Mouse (Mus musculus): Measurements from ENCODE around the gene Arg1. TPM values are rescaled to one million over a fixed set of nuclear protein-coding genes. Genes with fewer than 3 reads are reported as not detected.
A peak's percentile ranks its signal among the peaks of the same experiment; 100 is the strongest.

Gene Arg1
- total RNA-seq, 2 experiments from 2014 or later = 0.32 TPM; not detected in 1

GRCm38 (mm10) chr10:24912576-24912975 lies 14.7 kb downstream of the Arg1 start:
- no peak for DNase-seq (ENCODE audit: low spot score in 2 of 2)

- no peak for DNase-seq (ENCODE audit: low spot score in 2 of 2)
These were observed 16.1 kb downstream of the Arg1 start for GRCm38 (mm10) chr10:24911199-24911598.

- DNase-seq (ENCODE audit: low spot score in 2 of 2) = no peak
These were observed 21.7 kb downstream of the Arg1 start for GRCm38 (mm10) chr10:24905627-24906026.

GRCm38 (mm10) chr10:24895927-24896326 lies 31.4 kb downstream of the Arg1 start:
- peak; percentile 50 to 61 for DNase-seq (ENCODE audit: low spot score in 2 of 2)

GRCm38 (mm10) chr10:24888343-24888742 lies 38.9 kb downstream of the Arg1 start:
- DNase-seq (ENCODE audit: low spot score in 2 of 2) = no peak

- DNase-seq (ENCODE audit: low spot score in 2 of 2) = no peak
These were observed 41.3 kb downstream of the Arg1 start for GRCm38 (mm10) chr10:24886008-24886407.

DNA sequence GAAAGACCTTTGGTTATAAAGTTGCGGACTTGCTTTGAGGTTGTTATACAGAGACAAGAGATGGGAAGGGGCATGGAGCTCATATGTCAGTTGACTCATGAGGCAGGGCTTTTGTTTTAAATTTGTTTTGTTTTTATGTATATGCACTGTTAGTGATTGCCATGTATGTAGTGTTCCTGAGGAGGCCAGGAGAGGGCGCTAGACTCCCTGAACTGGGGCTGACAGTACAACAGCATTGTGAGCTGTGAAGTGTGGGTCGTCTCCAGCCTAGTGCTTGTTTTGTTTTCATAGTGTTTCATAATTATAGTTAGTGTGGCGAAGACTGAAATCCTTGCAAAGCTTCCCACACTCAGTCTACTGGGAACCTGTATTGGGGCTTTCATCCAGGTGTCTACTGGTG lies 53.7 kb downstream of the Arg1 start:
- DNase-seq (ENCODE audit: low spot score in 2 of 2) = no peak

DNA sequence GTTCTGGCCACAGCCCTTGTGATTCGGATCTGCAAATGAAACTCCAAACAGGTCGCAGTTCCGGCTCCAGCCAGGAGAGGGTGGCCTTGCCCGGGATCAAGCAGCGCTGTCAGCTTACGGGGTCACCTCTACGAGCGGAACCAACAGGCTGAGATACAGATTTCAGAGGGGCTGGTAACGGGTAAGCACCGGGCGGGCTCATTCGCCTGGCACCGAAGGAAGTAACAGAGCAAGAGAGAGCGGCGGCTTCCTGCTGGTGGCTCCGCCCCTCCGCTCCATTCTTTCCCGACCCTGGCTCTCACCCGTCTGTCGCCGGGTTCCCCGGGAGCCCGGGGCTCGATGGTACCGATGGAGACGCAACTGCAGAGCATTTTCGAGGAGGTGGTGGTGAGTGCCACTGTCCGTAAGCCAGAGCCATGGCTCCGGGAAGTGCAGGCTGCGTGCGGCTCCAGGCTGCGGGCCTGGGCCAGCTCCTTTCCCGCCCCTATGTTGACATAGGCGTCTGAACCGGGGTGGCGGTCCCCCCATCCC lies 57.5 kb downstream of the Arg1 start, which contains the start of gene Med23:
Gene Med23 (plus strand): TSS at position 227 of the 531 bp plus-strand sequence.
- DNase-seq (ENCODE audit: low spot score in 2 of 2) = peak; percentile 100

Small RNAs within 50 kb of the gene (microRNA-seq; reads per million reads assigned to microRNA genes)
- 0 reads per million in 2 experiments for gene Mir6905

Other genes with a start within 250 kb of the Arg1 start
- gene Enpp1, start 215.3 kb downstream of the Arg1 start, total RNA-seq (2021) = 1 to 10 TPM; 3.8 to 4.2 TPM
- 1 to 10 TPM in 1 of 2 experiments, under 1 TPM in 1; 0.76 to 1.3 TPM for gene Enpp3, start 84.7 kb downstream of the Arg1 start, total RNA-seq (2021)
- gene Med23, start 57.5 kb downstream of the Arg1 start, total RNA-seq (2021) = 10 to 100 TPM; 27.9 to 29.0 TPM

Data from layer of hippocampus, postnatal 10 days (tissue).